Mouse (Mus musculus): ENCODE data around the gene Arhgef19.

GRCm38 (mm10) chr4:141214337-141214851 lies 24.9 kb upstream of the Arhgef19 start:
- TF ChIP-seq CTCF (conservative IDR thresholded peaks at IDR 0.05; ENCODE audit: insufficient read depth, insufficient read length, low read depth, low read length) (peak; percentile 62), POLR2A (IDR thresholded peaks at IDR 0.05; ENCODE audit: low read depth, low read length) (no peak)

Measured in kidney, adult 2 months (tissue).